Mouse (Mus musculus) kidney, embryonic 15.5 days (tissue): ENCODE data around the gene Hspa12a. TPM values are rescaled to one million over a fixed set of nuclear protein-coding genes. Genes with fewer than 3 reads are reported as not detected.

Experiments used
- ATAC-seq: fragments of 200-750 bp; cut with Nextera tagmentation; replicated peaks from 2 replicates; pipeline ENCODE4 v1.8.0; 2017; ENCODE audit warnings: moderate TSS enrichment; ENCODE audit not compliant: low FRiP score
- H3K27ac ChIP-seq: fragments of 300-500 bp; sonication (generic); 2 replicates; pipeline ENCODE4 v1.5.1; 2015; ENCODE audit warnings: mild to moderate bottlenecking, inconsistent platforms
- H3K27me3 ChIP-seq: fragments of 300-500 bp; sonication (generic); 2 replicates; pipeline ENCODE4 v1.6.1; 2015; ENCODE audit warnings: inconsistent platforms
- H3K36me3 ChIP-seq: fragments of 300-500 bp; sonication (generic); 2 replicates; pipeline ENCODE4 v1.6.1; 2015; ENCODE audit warnings: inconsistent platforms
- H3K4me1 ChIP-seq: fragments of 300-500 bp; sonication (generic); 2 replicates; pipeline ENCODE4 v1.6.1; 2015; ENCODE audit warnings: inconsistent platforms
- H3K4me2 ChIP-seq: fragments of 300-500 bp; sonication (generic); 2 replicates; pipeline ENCODE4 v1.6.1; 2015; ENCODE audit warnings: moderate library complexity, mild to moderate bottlenecking, inconsistent platforms
- H3K4me3 ChIP-seq: fragments of 300-500 bp; sonication (generic); replicated peaks from 2 replicates; pipeline ENCODE4 v1.5.1; 2015; ENCODE audit warnings: mild to moderate bottlenecking, inconsistent platforms
- H3K9ac ChIP-seq: fragments of 300-500 bp; sonication (generic); 2 replicates; pipeline ENCODE4 v1.6.1; 2015; ENCODE audit warnings: mild to moderate bottlenecking, inconsistent platforms
- H3K9me3 ChIP-seq: fragments of 300-500 bp; sonication (generic); replicated peaks from 2 replicates; pipeline ENCODE4 v1.6.1; 2016; ENCODE audit warnings: inconsistent platforms
- WGBS: fragments of 180-500 bp; shearing (Covaris S2); methylation state at CpG from one replicate; pipeline ENCODE4 v1.1.7; 2015; ENCODE audit warnings: mixed read lengths; 5-methylcytosine and 5-hydroxymethylcytosine counted together
- polyA plus RNA-seq: library from polyadenylated mRNA; unstranded; fragments of >200 nt; fragmentation: Nextera tagmentation; extraction: Ambion mirVana; gene quantifications from 2 replicates; pipeline ENCODE4 v1.2.1, GENCODE M21; 2015

Hspa12a gene
- polyA plus RNA-seq, 1 experiment from 2014 or later = 16.6 TPM

GRCm38 (mm10) chr19:58831280-58831922 lies 112.1 kb downstream of the Hspa12a start:
- no peaks in the 10 kb centered on the region for H3K9me3 ChIP-seq
- H3K27me3 ChIP-seq = no peaks in the 10 kb centered on the region
- no peak for ATAC-seq
- no peak overlapping the region for H3K4me3 ChIP-seq
- H3K27ac ChIP-seq = no peak overlapping the region
- peaks cover 18% of the 10 kb centered on the region for H3K4me1 ChIP-seq
- H3K4me2 ChIP-seq = no peak overlapping the region
- H3K9ac ChIP-seq = no peak overlapping the region
- 87% methylated on average over 9 of the region's 9 CpGs for WGBS
- no peaks in the 10 kb centered on the region for H3K36me3 ChIP-seq

- WGBS = 93% methylated on average over 7 of the region's 7 CpGs
- Histone ChIP-seq H3K9ac (no peak overlapping the region), H3K27ac (no peak overlapping the region), H3K4me1 (peaks cover 18% of the 10 kb centered on the region), H3K36me3 (0 out of 2 replicates have a peak, but pooled peaks cover under 1% of the 10 kb centered on the region), H3K4me3 (no peak overlapping the region), H3K27me3 (no peaks in the 10 kb centered on the region), H3K9me3 (no peaks in the 10 kb centered on the region), H3K4me2 (no peak overlapping the region)
- ATAC-seq = no peak
Measured at GRCm38 (mm10) chr19:58830182-58830581, 113.3 kb downstream of the Hspa12a start.

GRCm38 (mm10) chr19:58829575-58829974 lies 113.9 kb downstream of the Hspa12a start:
- no peak overlapping the region for H3K9ac ChIP-seq
- no peak overlapping the region for H3K4me2 ChIP-seq
- no peaks in the 10 kb centered on the region for H3K9me3 ChIP-seq
- WGBS = 85% methylated on average over 5 of the region's 5 CpGs
- H3K36me3 ChIP-seq = peaks cover 6% of the 10 kb centered on the region; the same call in 1 of the 2 replicates
- no peak for ATAC-seq
- H3K27me3 ChIP-seq = no peaks in the 10 kb centered on the region
- H3K27ac ChIP-seq = no peak overlapping the region
- H3K4me1 ChIP-seq = peaks cover 13% of the 10 kb centered on the region
- H3K4me3 ChIP-seq = no peak overlapping the region

GRCm38 (mm10) chr19:58827656-58828055 lies 115.8 kb downstream of the Hspa12a start:
- 65% methylated on average over 7 of the region's 7 CpGs for WGBS
- no peak overlapping the region for H3K4me3 ChIP-seq
- no peak overlapping the region for H3K27ac ChIP-seq
- H3K4me2 ChIP-seq = no peak overlapping the region
- peaks cover 8% of the 10 kb centered on the region for H3K4me1 ChIP-seq
- H3K27me3 ChIP-seq = no peaks in the 10 kb centered on the region; the same call in 1 of the 2 replicates
- H3K36me3 ChIP-seq = peaks cover 8% of the 10 kb centered on the region; the same call in 1 of the 2 replicates
- H3K9me3 ChIP-seq = no peaks in the 10 kb centered on the region
- no peak for ATAC-seq
- no peak overlapping the region for H3K9ac ChIP-seq

GRCm38 (mm10) chr19:58824316-58824715 lies 119.1 kb downstream of the Hspa12a start:
- H3K9ac ChIP-seq = no peak overlapping the region
- WGBS = 82% methylated on average over 1 of the region's 1 CpGs
- no peaks in the 10 kb centered on the region for H3K9me3 ChIP-seq
- H3K4me3 ChIP-seq = no peak overlapping the region
- peaks cover 21% of the 10 kb centered on the region for H3K4me1 ChIP-seq
- no peak overlapping the region for H3K4me2 ChIP-seq
- ATAC-seq = no peak
- H3K27ac ChIP-seq = no peak overlapping the region
- no peaks in the 10 kb centered on the region; the same call in 1 of the 2 replicates for H3K27me3 ChIP-seq
- H3K36me3 ChIP-seq = peaks cover 8% of the 10 kb centered on the region; the same call in 1 of the 2 replicates

- no peak for ATAC-seq
- Histone ChIP-seq H3K9me3 (no peaks in the 10 kb centered on the region), H3K27ac (no peak overlapping the region), H3K4me3 (no peak overlapping the region), H3K27me3 (no peaks in the 10 kb centered on the region; the same call in 1 of the 2 replicates), H3K9ac (no peak overlapping the region), H3K4me2 (no peak overlapping the region), H3K36me3 (peaks cover 8% of the 10 kb centered on the region; the same call in 1 of the 2 replicates), H3K4me1 (peaks cover 24% of the 10 kb centered on the region)
- 83% methylated on average over 3 of the region's 3 CpGs for WGBS
Measured at GRCm38 (mm10) chr19:58823301-58823700, 120.2 kb downstream of the Hspa12a start.

- no peak overlapping the region for H3K9ac ChIP-seq
- 48% methylated on average over 20 of the region's 20 CpGs for WGBS
- H3K4me3 ChIP-seq = no peak overlapping the region
- ATAC-seq = no peak
- no peak overlapping the region for H3K4me2 ChIP-seq
- no peaks in the 10 kb centered on the region for H3K9me3 ChIP-seq
- peak overlapping the region; percentile 4; the same call in 1 of the 2 replicates for H3K27ac ChIP-seq
- peaks cover 24% of the 10 kb centered on the region for H3K4me1 ChIP-seq
- no peaks in the 10 kb centered on the region; the same call in 1 of the 2 replicates for H3K27me3 ChIP-seq
- peaks cover 8% of the 10 kb centered on the region; the same call in 1 of the 2 replicates for H3K36me3 ChIP-seq
Measured at GRCm38 (mm10) chr19:58822454-58823200, 120.8 kb downstream of the Hspa12a start.

GRCm38 (mm10) chr19:58818571-58819415 lies 124.7 kb downstream of the Hspa12a start:
- WGBS = 70% methylated on average over 14 of the region's 14 CpGs
- H3K9me3 ChIP-seq = no peaks in the 10 kb centered on the region
- H3K27ac ChIP-seq = 0 out of 2 replicates have a peak overlapping the region, but pooled peaks have one; percentile 19
- H3K4me3 ChIP-seq = no peak overlapping the region
- H3K9ac ChIP-seq = no peak overlapping the region
- no peaks in the 10 kb centered on the region for H3K36me3 ChIP-seq
- no peak for ATAC-seq
- no peak overlapping the region for H3K4me2 ChIP-seq
- H3K27me3 ChIP-seq = no peaks in the 10 kb centered on the region
- H3K4me1 ChIP-seq = peaks cover 43% of the 10 kb centered on the region

- ATAC-seq = no peak
- H3K4me2 ChIP-seq = no peak overlapping the region
- peaks cover 32% of the 10 kb centered on the region for H3K4me1 ChIP-seq
- no peaks in the 10 kb centered on the region for H3K9me3 ChIP-seq
- no peak overlapping the region for H3K9ac ChIP-seq
- no peaks in the 10 kb centered on the region for H3K27me3 ChIP-seq
- H3K4me3 ChIP-seq = no peak overlapping the region
- H3K36me3 ChIP-seq = no peaks in the 10 kb centered on the region
- H3K27ac ChIP-seq = 0 out of 2 replicates have a peak overlapping the region, but pooled peaks have one; percentile 48
- 82% methylated on average over 11 of the region's 11 CpGs for WGBS
Measured at GRCm38 (mm10) chr19:58817398-58817797, 126.1 kb downstream of the Hspa12a start.

- no peak; the same call in 1 of the 2 replicates for ATAC-seq
- Histone ChIP-seq H3K36me3 (no peaks in the 10 kb centered on the region), H3K4me3 (no peak overlapping the region), H3K27ac (peak overlapping the region; percentile 48; the same call in 1 of the 2 replicates), H3K4me1 (peaks cover 29% of the 10 kb centered on the region), H3K9me3 (no peaks in the 10 kb centered on the region), H3K4me2 (no peak overlapping the region), H3K9ac (no peak overlapping the region), H3K27me3 (no peaks in the 10 kb centered on the region)
- 52% methylated on average over 17 of the region's 17 CpGs for WGBS
Measured at GRCm38 (mm10) chr19:58816453-58817041, 126.9 kb downstream of the Hspa12a start.

GRCm38 (mm10) chr19:58815179-58815922 lies 128.1 kb downstream of the Hspa12a start:
- Histone ChIP-seq H3K4me3 (no peak overlapping the region), H3K9ac (no peak overlapping the region), H3K9me3 (no peaks in the 10 kb centered on the region), H3K27me3 (no peaks in the 10 kb centered on the region), H3K4me2 (no peak overlapping the region), H3K4me1 (peaks cover 26% of the 10 kb centered on the region), H3K27ac (no peak overlapping the region), H3K36me3 (no peaks in the 10 kb centered on the region)
- no peak for ATAC-seq
- 82% methylated on average over 13 of the region's 13 CpGs for WGBS
